Mouse (Mus musculus): ENCODE results near the gene BC061212. TPM values are rescaled to one million over a fixed set of nuclear protein-coding genes. Genes with fewer than 3 reads are reported as not detected.

The BC061212 gene
- not detected for polyA plus RNA-seq (2017; shearing (Covaris generic))

GRCm38 (mm10) chr5:94070445-94070844, at the start of gene BC061212:
BC061212 (minus strand) TSS chr5:94070545.

GRCm38 (mm10) chr5:94076085-94076484, 5.7 kb upstream of the BC061212 start, which contains the start of gene Gm6351:
Gm6351 (plus strand) TSS chr5:94076385.

Other genes with a start within 250 kb of the BC061212 start
- gene Gm7792, start 226.8 kb downstream of the BC061212 start, polyA plus RNA-seq (2017; shearing (Covaris generic)): not detected
- gene Gm16429, start 141.5 kb downstream of the BC061212 start, polyA plus RNA-seq (2017; shearing (Covaris generic)): not detected
- not detected for gene Gm6351, start 5.8 kb upstream of the BC061212 start, polyA plus RNA-seq (2017; shearing (Covaris generic))
- not detected for gene Gm3106, start 147.5 kb upstream of the BC061212 start, polyA plus RNA-seq (2017; shearing (Covaris generic))
- gene A430089I19Rik, start 236.3 kb upstream of the BC061212 start, polyA plus RNA-seq (2017; shearing (Covaris generic)): not detected
- not detected for gene Gm6502, start 243.9 kb upstream of the BC061212 start, polyA plus RNA-seq (2017; shearing (Covaris generic))

Data from CD4-positive, CD25-positive, alpha-beta regulatory T cell, adult 9 weeks (primary cell).